Mouse (Mus musculus) small intestine, adult 2 months (tissue): ENCODE data around the gene D430041D05Rik. TPM values are rescaled to one million over a fixed set of nuclear protein-coding genes. Genes with fewer than 3 reads are reported as not detected.

ENCODE experiments used
- H3K27ac ChIP-seq: fragments of 200-500 bp; 2 replicates; pipeline ENCODE4 v1.5.1; 2012; ENCODE audit warnings: low read depth, low read length, control low read depth, inconsistent platforms; ENCODE audit not compliant: insufficient read depth
- H3K27me3 ChIP-seq: fragments of 200-500 bp; 2 replicates; pipeline ENCODE4 v1.6.1; 2012; ENCODE audit warnings: mild to moderate bottlenecking, moderate library complexity, low read length, inconsistent platforms; ENCODE audit not compliant: control insufficient read depth, insufficient read depth
- H3K36me3 ChIP-seq: fragments of 200-500 bp; 2 replicates; pipeline ENCODE4 v1.6.1; 2012; ENCODE audit warnings: mild to moderate bottlenecking, low read length, control low read depth, inconsistent platforms; ENCODE audit not compliant: control insufficient read depth, insufficient read depth
- H3K4me1 ChIP-seq: fragments of 200-500 bp; 2 replicates; pipeline ENCODE4 v1.6.1; 2012; ENCODE audit warnings: low read length, inconsistent platforms, mixed read lengths; ENCODE audit not compliant: control insufficient read depth, insufficient read depth, insufficient read length
- H3K4me3 ChIP-seq: fragments of 200-500 bp; 2 replicates; pipeline ENCODE4 v1.5.1; 2012; ENCODE audit warnings: low read depth, mild to moderate bottlenecking, control low read depth, inconsistent platforms, low read length, moderate library complexity
- CTCF ChIP-seq: fragments of 200-500 bp; IDR thresholded peaks from 2 replicates; pipeline ENCODE4 v1.5.1; 2012; ENCODE audit warnings: low read depth, mild to moderate bottlenecking, control low read depth, inconsistent platforms, low read length, moderate library complexity, mixed read lengths; ENCODE audit not compliant: insufficient replicate concordance, insufficient read length; ENCODE audit errors: extremely low read depth
- POLR2A ChIP-seq: fragments of 200-500 bp; IDR thresholded peaks from 2 replicates; pipeline ENCODE4 v1.6.1; 2012; ENCODE audit warnings: low read depth, mild to moderate bottlenecking, control low read depth, inconsistent platforms, low read length, moderate library complexity
- WGBS: fragments of 180-500 bp; shearing (Covaris S2); methylation state at CpG from one replicate; pipeline ENCODE4 v1.1.7; 2018; 5-methylcytosine and 5-hydroxymethylcytosine counted together
- polyA plus RNA-seq: library from polyadenylated mRNA; depleted of rRNA; stranded (reverse); fragments of >200 nt; gene quantifications from 2 replicates; pipeline ENCODE4 v1.2.3, GENCODE M21; 2012; rRNA removed

Gene D430041D05Rik
- polyA plus RNA-seq = not detected in 2 replicates

DNA sequence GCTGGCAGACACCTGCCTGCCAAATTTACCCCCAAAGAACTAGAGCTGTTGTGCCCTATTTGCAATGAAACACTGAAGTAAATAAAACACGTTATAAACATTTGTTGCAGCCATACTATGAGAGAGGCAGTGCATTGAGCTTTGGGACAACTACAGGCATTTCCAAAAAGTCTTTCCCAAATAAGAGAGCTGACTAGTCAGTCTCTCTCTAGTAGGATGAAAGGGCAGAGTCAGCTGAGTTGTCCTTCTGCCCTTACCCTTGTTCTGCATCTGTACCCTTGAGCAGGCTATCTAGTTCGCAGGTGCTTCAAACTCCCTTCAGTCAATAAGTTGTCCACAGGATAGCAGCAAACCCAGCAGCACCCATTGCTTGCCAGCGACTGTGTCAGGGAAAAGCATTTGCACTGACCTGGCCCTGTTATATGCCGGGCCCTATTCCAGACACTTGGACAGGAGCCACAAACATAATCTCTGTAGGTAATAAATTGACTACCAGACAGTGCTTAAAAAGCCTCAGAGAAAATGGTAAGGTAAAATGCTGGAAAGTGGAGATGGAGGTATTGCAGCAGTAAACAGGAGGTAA is at the start of gene D430041D05Rik:
TSS of gene D430041D05Rik (minus strand) at position 51 of the 583 bp plus-strand sequence.
- H3K27me3 ChIP-seq = peaks cover 22% of the 10 kb centered on the region
- H3K36me3 ChIP-seq = no peaks in the 10 kb centered on the region
- H3K27ac ChIP-seq = no peak within 1 kb of the TSS
- WGBS = 22% methylated on average over 4 of the region's 4 CpGs
- TF ChIP-seq CTCF (no peak), POLR2A (no peak)
- no peaks in the 10 kb centered on the region; the same call in 1 of the 2 replicates for H3K4me1 ChIP-seq
- H3K4me3 ChIP-seq = peak within 1 kb of the TSS; percentile 49

DNA sequence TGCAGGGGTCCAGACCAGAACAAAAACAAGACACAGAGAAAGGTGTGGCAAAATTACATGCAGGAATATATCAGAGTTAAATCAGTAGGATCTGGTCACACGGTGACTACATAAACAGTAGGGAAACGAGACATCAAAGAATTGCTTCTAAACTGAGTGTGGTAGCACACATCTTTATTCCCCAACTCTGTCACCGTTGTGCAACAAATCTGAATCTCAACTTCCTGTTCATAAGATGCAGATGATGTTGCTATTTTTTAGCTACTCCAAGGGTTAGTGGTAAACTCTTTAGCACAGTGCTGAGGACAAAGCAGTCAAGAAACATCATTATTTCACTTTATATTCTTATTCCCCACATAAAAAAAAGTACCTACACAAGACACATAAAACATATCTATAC is 49.2 kb upstream of the D430041D05Rik start:
- Histone ChIP-seq H3K4me1 (peaks cover 11% of the 10 kb centered on the region), H3K36me3 (no peaks in the 10 kb centered on the region), H3K27ac (no peak overlapping the region), H3K4me3 (no peak overlapping the region), H3K27me3 (no peaks in the 10 kb centered on the region)
- TF ChIP-seq POLR2A (no peak), CTCF (no peak)
- WGBS = 30% methylated on average over 3 of the region's 3 CpGs

DNA sequence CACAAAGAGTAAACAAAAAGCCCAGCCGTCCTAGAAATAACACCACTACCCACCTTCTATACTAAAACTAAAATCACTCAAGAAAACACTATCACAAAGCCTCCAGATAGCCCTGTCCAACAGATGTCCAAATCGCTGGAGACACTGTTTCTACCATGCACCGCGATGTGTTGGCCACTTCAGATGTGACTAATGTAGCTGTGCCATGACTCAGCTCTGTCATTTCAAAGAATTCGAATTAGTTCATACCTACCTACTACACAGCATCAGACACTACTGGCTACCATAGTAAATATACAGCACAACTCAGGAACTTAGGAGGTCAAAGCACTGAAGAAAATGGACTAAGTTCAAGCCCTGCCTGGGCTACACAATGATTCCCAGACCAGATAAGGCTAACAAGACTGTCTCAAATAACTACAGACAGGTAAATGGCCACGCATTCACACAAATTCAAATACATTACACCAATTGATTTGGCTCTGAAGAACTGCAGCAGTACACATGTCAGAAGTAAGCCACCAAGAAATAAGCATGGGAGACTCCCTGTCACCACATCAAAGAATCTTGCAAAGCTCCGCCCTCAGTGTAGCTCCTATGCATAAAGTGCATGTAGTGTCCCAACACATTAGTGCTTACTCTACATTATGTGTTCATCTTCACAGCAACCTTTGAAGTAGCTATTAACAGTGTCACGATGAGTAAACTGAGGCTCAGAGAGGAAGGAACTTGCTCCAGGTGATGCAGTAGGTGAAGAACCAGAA is 47.9 kb upstream of the D430041D05Rik start:
- H3K36me3 ChIP-seq = no peaks in the 10 kb centered on the region
- no peak overlapping the region for H3K27ac ChIP-seq
- H3K27me3 ChIP-seq = no peaks in the 10 kb centered on the region
- 82% methylated on average over 8 of the region's 8 CpGs for WGBS
- H3K4me3 ChIP-seq = no peak overlapping the region
- TF ChIP-seq CTCF (no peak), POLR2A (no peak)
- peaks cover 11% of the 10 kb centered on the region for H3K4me1 ChIP-seq

DNA sequence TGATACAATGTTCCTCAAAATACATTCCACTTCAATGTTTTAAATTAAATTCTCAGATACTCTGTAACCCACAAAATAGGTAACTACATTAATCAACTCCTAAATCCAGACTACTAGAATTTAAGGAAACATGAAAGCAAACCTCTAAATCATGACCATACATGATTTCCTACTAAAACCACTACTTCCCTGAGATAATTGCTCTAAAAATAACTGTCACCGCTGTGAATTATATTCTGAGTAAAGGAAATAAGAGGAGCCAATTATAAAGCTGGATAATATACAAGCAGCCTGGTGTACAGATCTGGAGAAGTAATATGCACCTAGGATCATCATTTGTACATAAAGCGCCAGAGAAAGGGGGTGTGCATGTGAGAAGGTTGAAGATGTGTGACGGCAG is 46.3 kb upstream of the D430041D05Rik start:
- H3K4me1 ChIP-seq = peaks cover 11% of the 10 kb centered on the region
- WGBS = 69% methylated on average over 3 of the region's 3 CpGs
- H3K27me3 ChIP-seq = no peaks in the 10 kb centered on the region
- no peak overlapping the region for H3K27ac ChIP-seq
- no peaks in the 10 kb centered on the region for H3K36me3 ChIP-seq
- H3K4me3 ChIP-seq = no peak overlapping the region
- TF ChIP-seq CTCF (no peak), POLR2A (no peak)

DNA sequence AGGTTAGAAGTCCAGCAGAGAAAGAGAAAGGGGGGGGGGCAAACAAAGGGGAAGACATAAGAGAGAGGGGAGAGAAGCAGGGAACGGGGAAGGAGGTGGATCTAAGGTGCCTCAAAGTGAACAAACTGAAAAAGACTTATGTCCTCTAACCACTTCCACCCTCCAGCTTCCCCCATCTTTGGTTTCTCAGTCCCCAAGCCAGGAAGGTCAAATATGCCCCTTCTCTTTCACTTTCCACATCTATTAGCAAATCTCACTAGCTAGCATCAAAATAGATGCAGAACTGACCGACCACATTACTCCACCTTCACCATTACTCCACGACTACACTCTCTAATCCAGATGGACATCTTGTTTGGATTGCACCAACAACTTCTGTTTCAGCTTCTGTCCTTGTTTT is 39.9 kb upstream of the D430041D05Rik start:
- Histone ChIP-seq H3K36me3 (no peaks in the 10 kb centered on the region), H3K27me3 (no peaks in the 10 kb centered on the region), H3K4me1 (peaks cover 3% of the 10 kb centered on the region; the same call in 1 of the 2 replicates), H3K4me3 (no peak overlapping the region), H3K27ac (no peak overlapping the region)
- TF ChIP-seq POLR2A (no peak), CTCF (no peak)
- WGBS = 30% methylated on average over 3 of the region's 3 CpGs

DNA sequence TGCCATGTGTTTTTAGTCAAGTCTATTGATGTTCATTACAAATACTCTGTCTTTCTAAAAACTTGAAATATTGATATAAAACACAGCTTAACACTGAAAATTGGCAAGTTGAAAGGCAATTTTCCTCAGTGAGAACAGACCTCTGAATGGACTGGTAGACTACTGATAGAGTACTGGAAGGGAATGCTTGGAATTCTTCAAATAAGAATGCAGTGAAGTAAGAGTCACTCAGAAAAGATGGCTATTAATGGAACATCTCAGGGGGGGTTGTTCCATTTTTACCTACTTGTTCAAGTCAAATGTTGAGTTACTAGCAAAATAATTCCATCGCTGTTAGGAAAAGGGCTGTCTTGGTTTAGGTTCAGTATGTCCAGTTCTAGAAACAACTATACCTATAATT is 38.4 kb upstream of the D430041D05Rik start:
- 82% methylated on average over 1 of the region's 1 CpGs for WGBS
- H3K27me3 ChIP-seq = no peaks in the 10 kb centered on the region
- no peaks in the 10 kb centered on the region for H3K36me3 ChIP-seq
- no peak overlapping the region for H3K27ac ChIP-seq
- no peak overlapping the region for H3K4me3 ChIP-seq
- no peak for TF ChIP-seq CTCF
- no peak for TF ChIP-seq POLR2A
- peaks cover 3% of the 10 kb centered on the region; the same call in 1 of the 2 replicates for H3K4me1 ChIP-seq

DNA sequence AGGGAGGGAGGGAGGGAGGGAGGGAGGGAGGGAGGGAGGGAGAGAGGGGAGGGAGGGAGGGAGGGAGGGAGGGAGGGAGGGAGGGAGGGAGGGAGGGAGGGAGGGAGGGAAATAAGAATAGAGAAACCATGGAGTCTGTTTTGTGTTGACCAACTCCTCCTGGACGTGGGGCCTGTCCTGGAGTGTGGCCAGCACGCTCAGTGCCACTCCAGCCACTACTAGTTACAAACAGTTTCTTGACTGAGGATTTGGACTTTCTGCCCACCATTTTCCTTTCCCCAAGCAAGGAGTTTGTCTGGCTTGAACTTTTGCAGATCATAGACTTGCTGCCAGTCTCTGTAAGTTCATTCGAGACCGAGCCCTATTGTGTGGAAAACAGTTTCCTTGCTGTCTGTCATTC is 37.4 kb upstream of the D430041D05Rik start:
- TF ChIP-seq CTCF (no peak), POLR2A (no peak)
- no peak overlapping the region for H3K27ac ChIP-seq
- WGBS = 90% methylated on average over 4 of the region's 4 CpGs

More for the DNA sequence above, 37.4 kb upstream of the D430041D05Rik start:
- Histone ChIP-seq H3K4me1 (peaks cover 3% of the 10 kb centered on the region; the same call in 1 of the 2 replicates), H3K36me3 (peaks cover 2% of the 10 kb centered on the region; the same call in 1 of the 2 replicates), H3K27me3 (no peaks in the 10 kb centered on the region), H3K4me3 (no peak overlapping the region)
